Mouse (Mus musculus) small intestine, adult 2 months (tissue): ENCODE data around the gene Lhx3. TPM values are rescaled to one million over a fixed set of nuclear protein-coding genes. Genes with fewer than 3 reads are reported as not detected.

Source experiments
- H3K27ac ChIP-seq: fragments of 200-500 bp; 2 replicates; pipeline ENCODE4 v1.5.1; 2012; ENCODE audit warnings: low read depth, low read length, control low read depth, inconsistent platforms; ENCODE audit not compliant: insufficient read depth
- H3K27me3 ChIP-seq: fragments of 200-500 bp; 2 replicates; pipeline ENCODE4 v1.6.1; 2012; ENCODE audit warnings: mild to moderate bottlenecking, moderate library complexity, low read length, inconsistent platforms; ENCODE audit not compliant: control insufficient read depth, insufficient read depth
- H3K36me3 ChIP-seq: fragments of 200-500 bp; 2 replicates; pipeline ENCODE4 v1.6.1; 2012; ENCODE audit warnings: mild to moderate bottlenecking, low read length, control low read depth, inconsistent platforms; ENCODE audit not compliant: control insufficient read depth, insufficient read depth
- H3K4me1 ChIP-seq: fragments of 200-500 bp; 2 replicates; pipeline ENCODE4 v1.6.1; 2012; ENCODE audit warnings: low read length, inconsistent platforms, mixed read lengths; ENCODE audit not compliant: control insufficient read depth, insufficient read depth, insufficient read length
- H3K4me3 ChIP-seq: fragments of 200-500 bp; 2 replicates; pipeline ENCODE4 v1.5.1; 2012; ENCODE audit warnings: low read depth, mild to moderate bottlenecking, control low read depth, inconsistent platforms, low read length, moderate library complexity
- CTCF ChIP-seq: fragments of 200-500 bp; IDR thresholded peaks from 2 replicates; pipeline ENCODE4 v1.5.1; 2012; ENCODE audit warnings: low read depth, mild to moderate bottlenecking, control low read depth, inconsistent platforms, low read length, moderate library complexity, mixed read lengths; ENCODE audit not compliant: insufficient replicate concordance, insufficient read length; ENCODE audit errors: extremely low read depth
- POLR2A ChIP-seq: fragments of 200-500 bp; IDR thresholded peaks from 2 replicates; pipeline ENCODE4 v1.6.1; 2012; ENCODE audit warnings: low read depth, mild to moderate bottlenecking, control low read depth, inconsistent platforms, low read length, moderate library complexity
- WGBS: fragments of 180-500 bp; shearing (Covaris S2); methylation state at CpG from one replicate; pipeline ENCODE4 v1.1.7; 2018; 5-methylcytosine and 5-hydroxymethylcytosine counted together
- polyA plus RNA-seq: library from polyadenylated mRNA; depleted of rRNA; stranded (reverse); fragments of >200 nt; gene quantifications from 2 replicates; pipeline ENCODE4 v1.2.3, GENCODE M21; 2012; rRNA removed

Gene Lhx3
- 0.13 TPM in 1 of 2 replicates, not detected in the other for polyA plus RNA-seq

DNA sequence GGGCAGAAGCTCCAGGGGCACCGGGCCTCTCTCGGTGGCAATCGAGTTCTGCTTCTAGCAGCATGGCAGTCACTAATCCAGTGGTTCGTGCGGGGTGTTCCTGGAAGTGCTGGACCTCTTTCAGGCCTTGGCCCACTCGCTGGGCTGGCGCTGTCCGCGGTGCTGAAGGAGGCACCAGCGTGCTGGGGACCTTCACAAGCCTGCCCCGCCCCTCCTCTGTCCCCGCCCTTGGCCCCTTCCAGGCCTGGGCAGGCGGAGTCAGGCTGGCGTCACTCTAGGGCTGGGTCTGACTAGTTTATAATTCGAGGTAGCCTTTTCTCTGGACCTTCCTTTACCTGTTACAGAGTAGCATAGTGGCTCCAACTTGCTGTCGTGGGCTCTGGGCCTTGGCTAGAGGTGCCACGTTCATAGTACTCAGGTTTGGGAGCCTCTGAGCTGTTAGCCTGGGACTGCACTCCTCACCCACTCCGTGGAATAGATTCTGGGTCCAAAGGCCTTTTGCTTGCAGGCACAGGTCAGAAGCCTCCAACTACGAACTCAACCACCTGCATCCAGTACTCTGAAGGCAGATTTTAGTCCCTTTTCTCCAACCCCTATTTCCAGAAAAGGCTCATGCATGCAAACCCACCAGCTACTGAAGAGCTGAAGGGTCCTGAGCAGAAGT lies at the start of gene Lhx3:
Gene Lhx3 (minus strand): TSS at position 164 of the 664 bp plus-strand sequence.
- TF ChIP-seq POLR2A (no peak), CTCF (no peak)
- Histone ChIP-seq H3K4me1 (peaks cover 6% of the 10 kb centered on the region; the same call in 1 of the 2 replicates), H3K36me3 (peaks cover 23% of the 10 kb centered on the region), H3K4me3 (no peak within 1 kb of the TSS), H3K27me3 (peaks cover 35% of the 10 kb centered on the region), H3K27ac (no peak within 1 kb of the TSS)
- WGBS: 4% methylated on average over 19 of the region's 19 CpGs

DNA sequence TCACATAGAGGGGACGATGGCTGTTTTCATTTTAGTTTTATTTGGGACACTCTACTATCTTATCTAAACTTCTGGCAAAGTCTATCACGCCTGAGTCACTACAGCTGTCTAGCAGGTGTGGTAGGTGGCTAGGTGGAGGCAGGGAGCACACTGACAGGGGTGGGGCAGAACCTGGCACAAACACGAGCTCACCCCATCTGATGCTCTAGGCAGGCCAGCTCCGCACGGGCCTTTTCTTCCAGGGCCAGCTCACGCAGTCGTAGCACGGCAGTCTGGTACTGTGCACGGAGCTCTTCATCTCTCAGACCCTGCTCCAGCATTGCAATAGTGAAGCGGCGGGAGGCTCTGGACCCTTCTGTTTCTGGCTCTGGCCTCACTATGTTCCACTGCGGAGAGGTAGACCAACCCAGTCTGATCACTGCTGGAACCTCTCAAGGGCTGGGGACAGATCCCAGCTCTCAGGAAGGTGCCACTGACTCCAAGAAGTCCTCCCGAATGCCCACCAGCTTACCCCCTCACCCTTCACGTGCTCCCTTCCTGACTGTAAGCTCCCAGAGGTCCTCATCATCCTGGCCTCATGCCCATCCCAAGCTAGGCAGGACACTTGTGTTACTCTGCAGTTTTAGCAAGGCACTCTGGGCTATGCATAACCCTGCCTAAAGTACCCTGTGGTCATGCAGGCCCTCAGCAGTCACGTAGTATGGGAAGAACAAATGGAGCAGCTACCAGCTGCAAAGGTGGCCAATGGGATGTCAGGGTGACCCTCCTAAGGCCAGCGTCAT lies 49.4 kb upstream of the Lhx3 start:
- H3K4me3 ChIP-seq: no peak overlapping the region
- no peaks in the 10 kb centered on the region for H3K27me3 ChIP-seq
- no peak overlapping the region for H3K27ac ChIP-seq
- peaks cover 7% of the 10 kb centered on the region for H3K4me1 ChIP-seq
- no peaks in the 10 kb centered on the region for H3K36me3 ChIP-seq
- whole genome bisulfite sequencing: 50% methylated on average over 16 of the region's 16 CpGs
- TF ChIP-seq POLR2A: no peak
- no peak for TF ChIP-seq CTCF

DNA sequence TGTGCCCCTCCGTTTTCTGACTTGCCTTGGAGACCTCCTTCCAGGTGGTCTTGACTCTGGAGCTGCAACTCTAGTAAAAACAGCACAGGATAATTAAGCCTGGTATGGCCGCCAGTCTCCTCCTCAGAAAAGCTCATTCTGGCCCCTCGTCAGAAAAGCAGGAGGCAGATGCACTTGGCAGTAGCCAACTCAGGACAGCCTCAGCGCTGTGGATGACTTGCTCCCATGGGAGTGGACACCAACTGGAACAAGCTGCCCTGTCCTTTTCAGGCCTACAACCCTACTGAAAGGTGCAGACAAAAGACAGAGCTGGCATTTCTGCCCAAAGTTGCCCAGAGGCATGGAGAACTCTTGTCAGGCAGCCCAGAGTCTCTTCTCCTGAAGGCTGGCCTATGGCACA lies 46.7 kb upstream of the Lhx3 start:
- Histone ChIP-seq H3K36me3 (no peaks in the 10 kb centered on the region), H3K27me3 (no peaks in the 10 kb centered on the region), H3K4me3 (no peak overlapping the region), H3K27ac (no peak overlapping the region), H3K4me1 (peaks cover 7% of the 10 kb centered on the region)
- TF ChIP-seq CTCF: no peak
- WGBS: 83% methylated on average over 4 of the region's 4 CpGs

DNA sequence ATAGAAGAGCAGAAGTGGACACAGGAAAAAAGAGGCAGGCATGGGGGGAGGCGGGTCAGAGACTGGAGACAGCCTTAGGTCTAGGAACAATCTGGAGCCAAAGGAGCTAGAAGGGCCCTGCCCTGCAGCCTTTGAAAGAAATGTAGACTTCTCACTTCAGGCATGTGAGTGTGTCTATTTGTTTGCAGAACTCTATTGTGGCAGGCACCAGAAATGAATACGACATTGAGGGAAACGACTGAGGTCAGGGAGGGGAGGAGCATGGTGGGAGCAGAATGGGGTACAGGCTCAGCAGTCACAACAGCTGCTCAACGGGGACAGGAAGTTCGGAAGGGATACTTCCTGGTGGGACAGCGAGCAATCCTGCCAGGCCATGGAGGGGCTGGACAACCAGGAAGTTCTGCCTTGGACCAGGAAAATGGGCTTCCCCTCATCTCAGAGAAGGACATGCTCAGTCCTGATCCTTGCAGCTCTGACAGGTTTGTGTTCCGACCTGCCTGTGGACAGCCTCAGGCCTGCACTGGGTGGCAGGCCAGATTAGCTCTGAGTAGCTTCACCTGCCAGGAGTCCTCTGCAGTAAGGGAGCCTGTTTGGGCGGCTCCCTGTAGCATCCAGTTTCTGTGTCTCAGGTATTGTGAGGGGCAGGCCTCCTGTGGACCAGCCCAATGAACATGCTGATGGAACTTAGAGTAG lies 44.6 kb upstream of the Lhx3 start:
- peaks cover 6% of the 10 kb centered on the region for H3K4me1 ChIP-seq
- TF ChIP-seq POLR2A (no peak), CTCF (no peak)
- 51% methylated on average over 8 of the region's 8 CpGs for WGBS
- no peak overlapping the region for H3K4me3 ChIP-seq
- H3K36me3 ChIP-seq: no peaks in the 10 kb centered on the region
- H3K27ac ChIP-seq: no peak overlapping the region
- no peaks in the 10 kb centered on the region for H3K27me3 ChIP-seq

DNA sequence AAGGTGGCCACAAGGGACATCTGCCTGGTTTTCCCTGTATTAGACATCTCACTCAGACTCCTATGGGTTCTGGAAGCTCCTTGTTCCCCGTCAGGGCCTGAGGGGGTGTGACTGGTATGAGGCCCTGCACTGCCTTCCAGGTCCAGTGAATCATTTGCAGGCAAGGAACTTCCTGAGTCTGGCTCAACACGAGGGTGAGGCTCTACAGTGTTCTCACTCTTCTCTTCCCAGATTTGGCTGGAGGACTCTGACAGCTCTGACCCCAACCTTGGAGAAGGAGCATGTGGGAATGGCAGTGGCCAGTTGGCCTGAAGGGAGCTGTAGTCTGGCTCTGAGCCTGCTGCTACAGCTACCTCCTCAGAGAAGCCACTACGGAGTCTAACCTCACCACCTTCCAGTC lies 39.4 kb upstream of the Lhx3 start:
- TF ChIP-seq POLR2A: no peak
- TF ChIP-seq CTCF: no peak
- WGBS: 50% methylated on average over 3 of the region's 3 CpGs
- Histone ChIP-seq H3K4me1 (no peaks in the 10 kb centered on the region), H3K27me3 (no peaks in the 10 kb centered on the region), H3K36me3 (no peaks in the 10 kb centered on the region), H3K27ac (no peak overlapping the region), H3K4me3 (no peak overlapping the region)

DNA sequence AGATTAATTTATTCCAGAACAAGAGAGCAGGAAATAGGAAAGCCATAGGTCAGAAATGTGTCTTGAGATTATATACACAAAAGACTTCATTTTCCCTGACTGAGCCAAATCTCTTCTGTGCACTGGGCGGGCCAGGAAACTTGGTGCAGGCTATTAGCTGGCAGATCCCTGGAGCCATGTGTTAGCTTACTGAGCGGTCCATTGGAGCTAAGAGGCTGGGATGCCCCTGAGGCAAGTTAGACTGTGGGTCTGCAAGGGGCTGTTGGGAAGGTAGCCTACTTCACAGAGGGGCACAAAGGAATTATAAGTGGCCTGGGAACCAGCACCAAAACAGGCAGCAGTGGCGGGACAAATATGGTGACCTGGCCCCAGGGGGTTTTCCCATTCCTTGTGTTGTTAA lies 32.8 kb upstream of the Lhx3 start:
- Histone ChIP-seq H3K4me3 (no peak overlapping the region), H3K4me1 (peaks cover 8% of the 10 kb centered on the region; the same call in 1 of the 2 replicates), H3K27me3 (no peaks in the 10 kb centered on the region), H3K27ac (no peak overlapping the region), H3K36me3 (no peaks in the 10 kb centered on the region)
- no peak for TF ChIP-seq CTCF
- no peak for TF ChIP-seq POLR2A
- WGBS: 60% methylated on average over 3 of the region's 3 CpGs

DNA sequence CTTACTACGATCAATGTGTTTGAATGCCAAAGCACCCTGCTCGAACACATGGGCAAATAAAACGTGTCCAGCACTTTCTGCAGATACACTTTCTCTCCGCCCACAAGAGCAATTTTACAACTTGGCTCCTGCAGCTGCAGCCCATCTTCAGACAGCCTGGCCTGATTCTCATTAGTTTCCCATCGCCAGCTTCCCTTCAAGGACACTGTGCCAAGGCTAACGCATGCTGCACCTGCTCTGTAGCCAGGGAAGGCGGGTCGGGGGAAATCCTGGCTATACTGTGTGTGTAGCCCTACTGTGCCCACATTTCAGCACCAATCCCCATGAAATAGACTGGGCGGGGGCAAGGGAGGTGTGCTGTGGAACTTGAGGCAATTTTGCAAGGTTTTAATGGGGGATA lies 32.2 kb upstream of the Lhx3 start:
- no peak overlapping the region for H3K27ac ChIP-seq
- no peaks in the 10 kb centered on the region for H3K27me3 ChIP-seq
- H3K4me3 ChIP-seq: no peak overlapping the region
- TF ChIP-seq POLR2A (no peak), CTCF (no peak)
- peaks cover 8% of the 10 kb centered on the region; the same call in 1 of the 2 replicates for H3K4me1 ChIP-seq
- H3K36me3 ChIP-seq: no peaks in the 10 kb centered on the region
- WGBS: 10% methylated on average over 9 of the region's 9 CpGs
